Mouse (Mus musculus) heart, adult 11 months (tissue): Measurements from ENCODE around the gene Cdyl2.

Experiments
- DNase-seq: peaks from one replicate; pipeline ENCODE4 v3.0.0; 2022

The Cdyl2 gene

GRCm38 (mm10) chr8:116732684-116733647, at the start of gene Cdyl2:
Cdyl2 (minus strand) TSS chr8:116732991.
- peak; percentile 99 for DNase-seq

GRCm38 (mm10) chr8:116780594-116780993, 47.8 kb upstream of the Cdyl2 start:
- DNase-seq: no peak

- peak; percentile 56 for DNase-seq
These were observed 41.4 kb upstream of the Cdyl2 start for GRCm38 (mm10) chr8:116774220-116774619.

- peak; percentile 33 for DNase-seq
These were observed 39.9 kb upstream of the Cdyl2 start for GRCm38 (mm10) chr8:116772727-116773126.

- DNase-seq: no peak
These were observed 39.1 kb upstream of the Cdyl2 start for GRCm38 (mm10) chr8:116771797-116772343.

GRCm38 (mm10) chr8:116770756-116771155, 38.0 kb upstream of the Cdyl2 start:
- DNase-seq: peak; percentile 59

- DNase-seq: no peak
These were observed 23.4 kb upstream of the Cdyl2 start for GRCm38 (mm10) chr8:116756174-116756573.

GRCm38 (mm10) chr8:116755557-116755956, 22.8 kb upstream of the Cdyl2 start:
- no peak for DNase-seq

GRCm38 (mm10) chr8:116740726-116741125, 7.9 kb upstream of the Cdyl2 start:
- DNase-seq: peak; percentile 63

GRCm38 (mm10) chr8:116735306-116735705, 2.5 kb upstream of the Cdyl2 start:
- peak; percentile 85 for DNase-seq

- peak; percentile 79 for DNase-seq
These were observed 1.4 kb upstream of the Cdyl2 start for GRCm38 (mm10) chr8:116734176-116734575.

GRCm38 (mm10) chr8:116733648-116734014, 840 bp upstream of the Cdyl2 start:
- no peak for DNase-seq

GRCm38 (mm10) chr8:116731976-116732683, 661 bp downstream of the Cdyl2 start:
- DNase-seq: peak; percentile 91

- peak; percentile 36 for DNase-seq
These were observed 11.3 kb downstream of the Cdyl2 start for GRCm38 (mm10) chr8:116721451-116721850.

- DNase-seq: peak; percentile 57
These were observed 25.3 kb downstream of the Cdyl2 start for GRCm38 (mm10) chr8:116707496-116707895.

- peak; percentile 22 for DNase-seq
These were observed 30.3 kb downstream of the Cdyl2 start for GRCm38 (mm10) chr8:116702501-116702900.

- peak; percentile 83 for DNase-seq
These were observed 39.9 kb downstream of the Cdyl2 start for GRCm38 (mm10) chr8:116692931-116693330.

- peak; percentile 49 for DNase-seq
These were observed 43.0 kb downstream of the Cdyl2 start for GRCm38 (mm10) chr8:116689741-116690140.

GRCm38 (mm10) chr8:116676174-116676573, 56.6 kb downstream of the Cdyl2 start:
- no peak for DNase-seq

- no peak for DNase-seq
These were observed 58.6 kb downstream of the Cdyl2 start for GRCm38 (mm10) chr8:116673966-116674805.

GRCm38 (mm10) chr8:116673493-116673892, 59.3 kb downstream of the Cdyl2 start:
- DNase-seq: no peak

GRCm38 (mm10) chr8:116673052-116673451, 59.7 kb downstream of the Cdyl2 start:
- DNase-seq: no peak

GRCm38 (mm10) chr8:116671543-116671942, 61.2 kb downstream of the Cdyl2 start:
- peak; percentile 60 for DNase-seq
